Mouse (Mus musculus): Measurements from ENCODE around the gene Srsf3. TPM values are rescaled to one million over a fixed set of nuclear protein-coding genes. Genes with fewer than 3 reads are reported as not detected.
"Not testable (repeated sequence)": the region's sequence is repeated elsewhere in the genome, so short reads cannot be mapped to it uniquely, and the experiment has no call there.

Srsf3 gene
- polyA plus RNA-seq, 1 experiment from 2014 or later = 425 TPM

GRCm38 (mm10) chr17:29035506-29035905, 3.1 kb downstream of the Srsf3 start:
- Histone ChIP-seq H3K36me3 (ENCODE audit: control insufficient read depth, insufficient read depth, low read length) (peaks cover 18% of the 10 kb centered on the region), H3K4me3 (ENCODE audit: low read depth, low read length) (peak overlapping the region; percentile 77), H3K4me1 (ENCODE audit: control insufficient read depth, insufficient read depth, low read length) (peaks cover 35% of the 10 kb centered on the region), H3K9ac (ENCODE audit: low read depth, low read length) (0 out of 2 replicates have a peak overlapping the region, but pooled peaks have one; percentile 27), H3K9me3 (replicated peaks; ENCODE audit: control insufficient read depth, low read length, poor library complexity, severe bottlenecking) (no peaks in the 10 kb centered on the region), H3K27ac (ENCODE audit: low read length) (no peak overlapping the region), H3K4me2 (ENCODE audit: low read length) (peak overlapping the region; percentile 98), H3K27me3 (ENCODE audit: control insufficient read depth, insufficient read depth, low read depth, low read length) (no peaks in the 10 kb centered on the region)
- no peak for ATAC-seq

- H3K4me3 ChIP-seq (ENCODE audit: low read depth, low read length) = no peak overlapping the region
- H3K9me3 ChIP-seq (replicated peaks; ENCODE audit: control insufficient read depth, low read length, poor library complexity, severe bottlenecking) = no peaks in the 10 kb centered on the region
- no peak for ATAC-seq
- H3K4me1 ChIP-seq (ENCODE audit: control insufficient read depth, insufficient read depth, low read length) = peaks cover 29% of the 10 kb centered on the region
- no peak overlapping the region for H3K27ac ChIP-seq (ENCODE audit: low read length)
- H3K9ac ChIP-seq (ENCODE audit: low read depth, low read length) = no peak overlapping the region
- H3K4me2 ChIP-seq (ENCODE audit: low read length) = no peak overlapping the region
- H3K36me3 ChIP-seq (ENCODE audit: control insufficient read depth, insufficient read depth, low read length) = peaks cover 29% of the 10 kb centered on the region
- no peaks in the 10 kb centered on the region for H3K27me3 ChIP-seq (ENCODE audit: control insufficient read depth, insufficient read depth, low read depth, low read length)
- WGBS = 71% methylated on average over 11 of the region's 11 CpGs
Measured at GRCm38 (mm10) chr17:29039351-29039750, 6.9 kb downstream of the Srsf3 start.

GRCm38 (mm10) chr17:29041632-29042031, 9.2 kb downstream of the Srsf3 start:
- not testable (repeated sequence) for H3K9me3 ChIP-seq (replicated peaks; ENCODE audit: control insufficient read depth, low read length, poor library complexity, severe bottlenecking); H3K4me2 ChIP-seq (ENCODE audit: low read length); H3K27ac ChIP-seq (ENCODE audit: low read length); ATAC-seq; H3K9ac ChIP-seq (ENCODE audit: low read depth, low read length); H3K4me3 ChIP-seq (ENCODE audit: low read depth, low read length); H3K27me3 ChIP-seq (ENCODE audit: control insufficient read depth, insufficient read depth, low read depth, low read length)
- Histone ChIP-seq H3K36me3 (ENCODE audit: control insufficient read depth, insufficient read depth, low read length) (peaks cover 31% of the 10 kb centered on the region), H3K4me1 (ENCODE audit: control insufficient read depth, insufficient read depth, low read length) (peaks cover 14% of the 10 kb centered on the region)
- WGBS = 93% methylated on average over 3 of the region's 3 CpGs

GRCm38 (mm10) chr17:29042569-29042968, 10.1 kb downstream of the Srsf3 start:
- H3K4me1 ChIP-seq (ENCODE audit: control insufficient read depth, insufficient read depth, low read length) = peaks cover 8% of the 10 kb centered on the region
- no peak for ATAC-seq
- peaks cover 29% of the 10 kb centered on the region for H3K36me3 ChIP-seq (ENCODE audit: control insufficient read depth, insufficient read depth, low read length)
- no peak overlapping the region for H3K4me3 ChIP-seq (ENCODE audit: low read depth, low read length)
- H3K27me3 ChIP-seq (ENCODE audit: control insufficient read depth, insufficient read depth, low read depth, low read length) = no peaks in the 10 kb centered on the region
- no peaks in the 10 kb centered on the region for H3K9me3 ChIP-seq (replicated peaks; ENCODE audit: control insufficient read depth, low read length, poor library complexity, severe bottlenecking)
- H3K27ac ChIP-seq (ENCODE audit: low read length) = no peak overlapping the region
- no peak overlapping the region for H3K9ac ChIP-seq (ENCODE audit: low read depth, low read length)
- no peak overlapping the region for H3K4me2 ChIP-seq (ENCODE audit: low read length)

GRCm38 (mm10) chr17:29043583-29043982, 11.2 kb downstream of the Srsf3 start:
- no peak for ATAC-seq
- no peak overlapping the region for H3K27ac ChIP-seq (ENCODE audit: low read length)
- H3K36me3 ChIP-seq (ENCODE audit: control insufficient read depth, insufficient read depth, low read length) = peaks cover 30% of the 10 kb centered on the region
- peaks cover 1% of the 10 kb centered on the region; the same call in 1 of the 2 replicates for H3K4me1 ChIP-seq (ENCODE audit: control insufficient read depth, insufficient read depth, low read length)
- no peaks in the 10 kb centered on the region for H3K9me3 ChIP-seq (replicated peaks; ENCODE audit: control insufficient read depth, low read length, poor library complexity, severe bottlenecking)
- no peak overlapping the region for H3K9ac ChIP-seq (ENCODE audit: low read depth, low read length)
- no peak overlapping the region for H3K4me3 ChIP-seq (ENCODE audit: low read depth, low read length)
- H3K4me2 ChIP-seq (ENCODE audit: low read length) = no peak overlapping the region
- WGBS = 90% methylated on average over 3 of the region's 3 CpGs
- H3K27me3 ChIP-seq (ENCODE audit: control insufficient read depth, insufficient read depth, low read depth, low read length) = no peaks in the 10 kb centered on the region

- no peak overlapping the region for H3K27ac ChIP-seq (ENCODE audit: low read length)
- H3K4me3 ChIP-seq (ENCODE audit: low read depth, low read length) = no peak overlapping the region
- H3K27me3 ChIP-seq (ENCODE audit: control insufficient read depth, insufficient read depth, low read depth, low read length) = no peaks in the 10 kb centered on the region
- peaks cover 29% of the 10 kb centered on the region for H3K36me3 ChIP-seq (ENCODE audit: control insufficient read depth, insufficient read depth, low read length)
- H3K9me3 ChIP-seq (replicated peaks; ENCODE audit: control insufficient read depth, low read length, poor library complexity, severe bottlenecking) = no peaks in the 10 kb centered on the region
- H3K4me1 ChIP-seq (ENCODE audit: control insufficient read depth, insufficient read depth, low read length) = 0 out of 2 replicates have a peak, but pooled peaks cover 2% of the 10 kb centered on the region
- 84% methylated on average over 6 of the region's 6 CpGs for WGBS
- H3K9ac ChIP-seq (ENCODE audit: low read depth, low read length) = no peak overlapping the region
- ATAC-seq = peak; percentile 49; the same call in 1 of the 2 replicates
- no peak overlapping the region for H3K4me2 ChIP-seq (ENCODE audit: low read length)
Measured at GRCm38 (mm10) chr17:29044146-29044924, 11.9 kb downstream of the Srsf3 start.

GRCm38 (mm10) chr17:29044925-29045319, 12.5 kb downstream of the Srsf3 start:
- Histone ChIP-seq H3K27ac (ENCODE audit: low read length) (no peak overlapping the region), H3K4me3 (ENCODE audit: low read depth, low read length) (no peak overlapping the region), H3K9ac (ENCODE audit: low read depth, low read length) (no peak overlapping the region), H3K4me2 (ENCODE audit: low read length) (no peak overlapping the region), H3K36me3 (ENCODE audit: control insufficient read depth, insufficient read depth, low read length) (peaks cover 23% of the 10 kb centered on the region), H3K27me3 (ENCODE audit: control insufficient read depth, insufficient read depth, low read depth, low read length) (no peaks in the 10 kb centered on the region), H3K9me3 (replicated peaks; ENCODE audit: control insufficient read depth, low read length, poor library complexity, severe bottlenecking) (no peaks in the 10 kb centered on the region), H3K4me1 (ENCODE audit: control insufficient read depth, insufficient read depth, low read length) (0 out of 2 replicates have a peak, but pooled peaks cover 2% of the 10 kb centered on the region)
- 38% methylated on average over 1 of the region's 1 CpGs for WGBS
- no peak for ATAC-seq

- Histone ChIP-seq H3K4me2 (ENCODE audit: low read length) (no peak overlapping the region), H3K4me3 (ENCODE audit: low read depth, low read length) (no peak overlapping the region), H3K27ac (ENCODE audit: low read length) (no peak overlapping the region), H3K9ac (ENCODE audit: low read depth, low read length) (no peak overlapping the region), H3K36me3 (ENCODE audit: control insufficient read depth, insufficient read depth, low read length) (peaks cover 19% of the 10 kb centered on the region), H3K4me1 (ENCODE audit: control insufficient read depth, insufficient read depth, low read length) (0 out of 2 replicates have a peak, but pooled peaks cover 2% of the 10 kb centered on the region), H3K9me3 (replicated peaks; ENCODE audit: control insufficient read depth, low read length, poor library complexity, severe bottlenecking) (no peaks in the 10 kb centered on the region), H3K27me3 (ENCODE audit: control insufficient read depth, insufficient read depth, low read depth, low read length) (no peaks in the 10 kb centered on the region)
- no peak for ATAC-seq
- WGBS = 68% methylated on average over 12 of the region's 12 CpGs
Measured at GRCm38 (mm10) chr17:29045741-29046530, 13.5 kb downstream of the Srsf3 start.

- H3K36me3 ChIP-seq (ENCODE audit: control insufficient read depth, insufficient read depth, low read length) = peaks cover 19% of the 10 kb centered on the region
- 89% methylated on average over 2 of the region's 3 CpGs for WGBS
- no peak for ATAC-seq
Measured at GRCm38 (mm10) chr17:29046863-29047262, 14.4 kb downstream of the Srsf3 start.

More at GRCm38 (mm10) chr17:29046863-29047262, 14.4 kb downstream of the Srsf3 start:
- no peak overlapping the region for H3K27ac ChIP-seq (ENCODE audit: low read length)
- H3K4me1 ChIP-seq (ENCODE audit: control insufficient read depth, insufficient read depth, low read length) = 0 out of 2 replicates have a peak, but pooled peaks cover 2% of the 10 kb centered on the region
- no peak overlapping the region for H3K4me3 ChIP-seq (ENCODE audit: low read depth, low read length)
- H3K9me3 ChIP-seq (replicated peaks; ENCODE audit: control insufficient read depth, low read length, poor library complexity, severe bottlenecking) = no peaks in the 10 kb centered on the region
- no peak overlapping the region for H3K9ac ChIP-seq (ENCODE audit: low read depth, low read length)
- no peaks in the 10 kb centered on the region for H3K27me3 ChIP-seq (ENCODE audit: control insufficient read depth, insufficient read depth, low read depth, low read length)
- H3K4me2 ChIP-seq (ENCODE audit: low read length) = no peak overlapping the region

Data from midbrain, embryonic 16.5 days (tissue).